Mouse (Mus musculus): ENCODE results near the gene Adam29. TPM values are rescaled to one million over a fixed set of nuclear protein-coding genes. Genes with fewer than 3 reads are reported as not detected.

The Adam29 gene
- polyA plus RNA-seq (2015; fragmentation: Nextera tagmentation; extraction: Ambion mirVana): not detected in 2 replicates

GRCm38 (mm10) chr8:55906848-55907247, at the start of gene Adam29:
TSS of gene Adam29 (minus strand) at chr8:55906948.
- TF ChIP-seq CTCF (IDR thresholded peaks at IDR 0.05; ENCODE audit: low read depth): no peak
- WGBS: 81% methylated on average over 1 of the region's 1 CpGs

GRCm38 (mm10) chr8:55940526-55940880, 33.8 kb upstream of the Adam29 start:
- Histone ChIP-seq H3K36me3 (ENCODE audit: insufficient read depth, low read length) (no peaks in the 10 kb centered on the region), H3K4me3 (replicated peaks; ENCODE audit: low read depth, low read length) (no peak overlapping the region), H3K27ac (no peak overlapping the region), H3K4me1 (replicated peaks; ENCODE audit: insufficient read depth, low read length) (no peaks in the 10 kb centered on the region), H3K27me3 (ENCODE audit: insufficient read depth, low read length) (no peaks in the 10 kb centered on the region), H3K9ac (ENCODE audit: low read depth, low read length) (no peak overlapping the region), H3K9me3 (replicated peaks; ENCODE audit: low read length) (no peaks in the 10 kb centered on the region), H3K4me2 (ENCODE audit: low read length) (no peak overlapping the region)
- DNase-seq (ENCODE audit: low spot score): peak; percentile 78
- ATAC-seq (replicated peaks; ENCODE audit: low FRiP score, low read depth): peak; percentile 49
- TF ChIP-seq CTCF (IDR thresholded peaks at IDR 0.05; ENCODE audit: low read depth): no peak
- WGBS: under 1% methylated on average over 8 of the region's 8 CpGs

More at GRCm38 (mm10) chr8:55906848-55907247, at the start of gene Adam29:
- no peaks in the 10 kb centered on the region for H3K4me1 ChIP-seq (replicated peaks; ENCODE audit: insufficient read depth, low read length)
- no peak within 1 kb of the TSS for H3K4me2 ChIP-seq (ENCODE audit: low read length)
- DNase-seq (ENCODE audit: low spot score) (no peak), ATAC-seq (replicated peaks; ENCODE audit: low FRiP score, low read depth) (no peak)
- H3K27ac ChIP-seq: no peak within 1 kb of the TSS
- no peak within 1 kb of the TSS for H3K9ac ChIP-seq (ENCODE audit: low read depth, low read length)
- H3K4me3 ChIP-seq (replicated peaks; ENCODE audit: low read depth, low read length): no peak within 1 kb of the TSS
- H3K9me3 ChIP-seq (replicated peaks; ENCODE audit: low read length): no peaks in the 10 kb centered on the region
- no peaks in the 10 kb centered on the region for H3K36me3 ChIP-seq (ENCODE audit: insufficient read depth, low read length)
- no peaks in the 10 kb centered on the region for H3K27me3 ChIP-seq (ENCODE audit: insufficient read depth, low read length)

- Histone ChIP-seq H3K36me3 (ENCODE audit: insufficient read depth, low read length) (no peaks in the 10 kb centered on the region), H3K27me3 (ENCODE audit: insufficient read depth, low read length) (no peaks in the 10 kb centered on the region), H3K4me3 (replicated peaks; ENCODE audit: low read depth, low read length) (no peak within 1 kb of the TSS), H3K9ac (ENCODE audit: low read depth, low read length) (no peak within 1 kb of the TSS), H3K4me2 (ENCODE audit: low read length) (no peak within 1 kb of the TSS), H3K9me3 (replicated peaks; ENCODE audit: low read length) (no peaks in the 10 kb centered on the region), H3K4me1 (replicated peaks; ENCODE audit: insufficient read depth, low read length) (no peaks in the 10 kb centered on the region), H3K27ac (no peak within 1 kb of the TSS)
- TF ChIP-seq CTCF (IDR thresholded peaks at IDR 0.05; ENCODE audit: low read depth): no peak
- WGBS: 12% methylated on average over 11 of the region's 11 CpGs
- DNase-seq (ENCODE audit: low spot score): no peak
- peak; percentile 40; the same call in 1 of the 2 replicates for ATAC-seq (replicated peaks; ENCODE audit: low FRiP score, low read depth)
These were observed 33.2 kb upstream of the Adam29 start, which contains the start of gene Glra3 for GRCm38 (mm10) chr8:55939870-55940525. TSS of gene Glra3 (plus strand) at chr8:55940460.

Other genes starting within 250 kb of the Adam29 start
- 0.03 TPM in 2 replicates for gene Glra3, start 33.5 kb upstream of the Adam29 start, polyA plus RNA-seq (2015; fragmentation: Nextera tagmentation; extraction: Ambion mirVana)